Mouse (Mus musculus) induced T-regulatory cell, adult 2 months (primary cell): ENCODE results near the gene Ccdc154.

Experiments
- DNase-seq: peaks from one replicate; pipeline ENCODE4 v3.0.0-alpha.2; 2012; ENCODE audit warnings: low read depth

Gene Ccdc154

GRCm38 (mm10) chr17:25184129-25184691 is 21.9 kb downstream of the Ccdc154 start, which contains the start of gene BC003965:
Gene BC003965 (plus strand): TSS chr17:25184554.
- DNase-seq, result peak; percentile 100

DNA sequence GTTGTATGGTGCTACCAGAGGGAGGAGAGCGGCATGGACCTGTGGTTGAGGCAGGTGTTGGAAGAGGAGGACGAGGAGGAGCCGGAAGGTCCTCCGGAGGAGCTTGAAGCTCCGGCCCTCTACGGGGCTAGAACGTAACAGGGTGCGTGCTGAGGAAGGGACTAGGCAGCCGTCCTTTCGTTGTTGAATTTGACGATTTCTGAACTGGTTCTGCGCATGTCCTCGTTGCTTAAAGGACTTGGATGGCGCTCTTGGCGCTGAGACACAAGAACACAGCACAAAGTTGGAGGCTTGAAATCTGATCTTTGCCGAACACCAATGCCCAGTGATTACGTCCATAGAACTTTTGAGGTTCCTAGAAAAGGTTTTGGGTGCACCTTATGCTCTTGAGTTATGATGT is 22.7 kb downstream of the Ccdc154 start:
- peak; percentile 62 for DNase-seq

GRCm38 (mm10) chr17:25187784-25188149 is 25.5 kb downstream of the Ccdc154 start:
- DNase-seq, result no peak

DNA sequence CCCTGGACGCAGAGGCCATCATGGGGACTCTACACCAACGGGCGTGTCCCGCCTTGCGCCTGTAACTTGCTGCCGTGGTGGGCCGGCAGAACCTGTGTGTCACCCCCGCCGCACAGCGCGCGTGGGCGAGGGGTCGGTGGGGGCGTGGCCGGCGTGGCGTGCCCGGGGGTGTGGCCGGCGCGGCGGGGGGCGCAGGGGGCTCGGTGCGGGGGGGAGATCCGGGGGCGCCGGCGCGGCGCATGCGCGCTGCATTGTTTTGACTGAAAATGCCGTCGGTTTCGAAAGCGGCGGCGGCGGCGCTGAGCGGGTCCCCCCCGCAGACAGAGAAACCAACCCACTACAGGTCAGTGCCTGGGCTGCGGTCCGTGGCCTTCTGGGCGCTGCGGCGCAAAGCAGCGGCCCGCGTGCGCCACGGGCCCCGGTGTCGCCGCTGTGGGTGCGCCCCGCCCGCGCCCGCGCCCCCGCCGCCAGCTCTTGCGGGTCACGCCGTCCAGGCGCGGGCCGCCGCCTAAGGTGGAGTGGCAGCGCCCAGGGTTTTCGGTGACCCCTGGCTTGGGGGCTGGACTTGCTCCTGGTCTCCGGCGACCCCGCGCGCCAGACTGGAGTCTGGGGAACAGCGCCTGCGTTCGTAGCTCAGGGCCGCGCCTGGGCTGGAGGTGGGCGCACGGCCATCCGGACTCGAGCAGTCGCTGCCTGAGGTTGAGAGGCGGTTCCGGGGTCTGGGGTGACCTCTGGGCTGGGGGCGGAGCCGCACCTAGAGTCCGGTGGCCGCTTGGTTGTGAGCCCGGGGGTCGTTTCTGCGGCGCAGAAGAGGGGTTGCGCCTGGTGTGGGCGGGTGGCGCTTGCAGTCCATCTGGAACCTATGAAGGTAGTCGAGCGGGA is 26.1 kb downstream of the Ccdc154 start, which contains the start of gene Unkl:
Unkl (plus strand) TSS at position 248 of the 882 bp plus-strand sequence.
- peak; percentile 82 for DNase-seq

GRCm38 (mm10) chr17:25189091-25189490 is 26.8 kb downstream of the Ccdc154 start:
- no peak for DNase-seq

- no peak for DNase-seq
These were observed 40.1 kb downstream of the Ccdc154 start for GRCm38 (mm10) chr17:25202401-25202800.

- DNase-seq, result no peak
These were observed 47.7 kb downstream of the Ccdc154 start for GRCm38 (mm10) chr17:25210006-25210405.

GRCm38 (mm10) chr17:25210680-25211466 is 48.6 kb downstream of the Ccdc154 start:
- no peak for DNase-seq

DNA sequence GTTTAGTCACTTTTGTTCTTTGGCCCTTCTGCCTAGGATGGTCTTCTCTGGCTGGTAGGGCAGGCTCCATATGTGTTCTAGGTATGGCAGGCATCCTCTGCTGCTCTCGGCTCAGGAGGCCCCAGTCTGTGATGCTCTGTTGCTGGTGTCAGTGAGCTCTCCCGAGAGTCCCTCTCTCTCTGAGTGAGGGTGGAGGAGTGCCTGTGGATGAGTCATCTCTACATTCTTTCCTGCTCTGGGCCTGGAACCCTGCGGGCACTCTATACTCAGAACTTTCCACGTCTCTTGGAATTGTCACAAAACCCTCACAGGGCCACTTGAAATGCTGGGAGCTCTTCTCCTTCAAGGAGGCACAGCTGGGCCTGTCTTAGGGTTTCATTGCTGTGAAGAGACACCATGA is 49.4 kb downstream of the Ccdc154 start:
- DNase-seq, result no peak

DNA sequence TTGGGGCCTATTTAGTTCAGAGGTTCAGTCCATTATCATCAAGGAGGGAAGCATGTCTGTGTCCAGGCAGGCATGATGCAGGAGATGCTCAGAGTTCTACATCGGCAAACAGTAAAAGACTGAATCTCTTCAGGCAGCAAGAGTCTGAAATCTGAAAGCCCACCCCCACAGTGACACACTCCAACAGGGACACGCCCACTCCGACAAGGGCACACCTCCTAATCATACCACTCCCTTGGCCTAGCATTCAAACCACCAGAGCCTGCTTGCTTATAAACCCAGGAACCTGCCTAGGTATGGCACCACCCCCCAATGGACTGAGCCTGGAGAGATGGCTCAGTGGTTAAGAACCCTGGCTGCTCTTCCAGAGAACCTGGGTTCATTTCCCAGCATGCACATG is 53.2 kb downstream of the Ccdc154 start:
- DNase-seq, result no peak

GRCm38 (mm10) chr17:25218967-25219366 is 56.7 kb downstream of the Ccdc154 start:
- no peak for DNase-seq

GRCm38 (mm10) chr17:25219492-25220295 is 57.4 kb downstream of the Ccdc154 start:
- DNase-seq, result peak; percentile 77

GRCm38 (mm10) chr17:25220746-25221145 is 58.5 kb downstream of the Ccdc154 start:
- DNase-seq, result peak; percentile 28
